Mouse (Mus musculus) right cerebral cortex, adult 18-20 months (tissue): Measurements from ENCODE around the gene Scg3.
"Not testable (repeated sequence)": the region's sequence is repeated elsewhere in the genome, so short reads cannot be mapped to it uniquely, and the experiment has no call there.

Source experiments
- DNase-seq: peaks from one replicate; pipeline ENCODE4 v3.0.0; 2022; ENCODE audit warnings: mixed read lengths

Gene Scg3

GRCm38 (mm10) chr9:75625556-75626307 lies 58.1 kb downstream of the Scg3 start, which contains the start of gene Lysmd2:
TSS of gene Lysmd2 (plus strand) at chr9:75625741.
- DNase-seq: peak; percentile 81

DNA sequence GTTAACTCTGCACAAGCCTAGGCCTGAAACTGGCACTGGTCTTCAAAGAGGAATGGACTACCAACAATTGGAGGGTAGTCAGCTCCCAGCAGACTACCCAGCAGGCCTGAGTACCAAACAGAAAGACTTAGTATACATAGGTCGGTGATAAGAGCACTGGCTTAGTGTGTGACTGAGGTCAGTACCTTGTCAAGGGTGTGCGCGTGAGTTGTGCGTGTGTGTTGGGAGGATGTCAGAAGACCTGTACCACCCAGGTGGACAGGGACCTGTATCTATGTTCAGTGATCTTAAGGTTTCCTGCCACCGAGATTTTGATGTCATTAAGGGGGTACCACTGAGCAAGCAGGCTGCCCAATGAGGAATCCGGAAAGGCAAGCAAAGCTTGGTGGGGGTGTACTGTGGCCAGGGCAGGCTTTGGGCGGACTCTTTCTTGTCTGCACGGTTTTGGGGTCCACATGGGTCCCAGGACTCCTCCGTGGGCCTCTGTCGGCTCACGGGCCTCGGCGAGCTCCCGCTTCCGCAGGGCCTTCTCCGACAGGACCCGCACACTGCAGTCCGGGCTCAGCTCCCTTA lies 58.8 kb downstream of the Scg3 start:
- no peak for DNase-seq

- no peak for DNase-seq
Measured at GRCm38 (mm10) chr9:75621428-75621827, 62.4 kb downstream of the Scg3 start.

DNA sequence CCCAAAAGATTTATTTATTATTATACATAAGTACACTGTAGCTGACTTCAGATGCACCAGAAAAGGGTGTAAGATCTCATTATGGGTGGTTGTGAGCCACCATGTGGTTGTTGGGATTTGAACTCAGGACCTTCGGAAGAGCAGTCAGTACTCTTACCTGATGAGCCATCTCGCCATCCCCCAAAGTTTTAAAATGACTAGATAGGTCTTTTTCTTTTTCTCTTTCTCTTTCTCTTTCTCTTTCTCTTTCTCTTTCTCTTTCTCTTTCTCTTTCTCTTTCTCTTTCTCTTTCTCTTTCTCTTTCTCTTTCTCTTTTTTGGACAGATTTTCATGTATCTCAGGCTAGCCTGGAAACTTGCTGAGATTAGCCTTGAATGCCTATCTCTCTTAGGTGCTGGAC lies 64.1 kb downstream of the Scg3 start:
- DNase-seq: not testable (repeated sequence)

- DNase-seq: no peak
Measured at GRCm38 (mm10) chr9:75618836-75619400, 64.9 kb downstream of the Scg3 start.

DNA sequence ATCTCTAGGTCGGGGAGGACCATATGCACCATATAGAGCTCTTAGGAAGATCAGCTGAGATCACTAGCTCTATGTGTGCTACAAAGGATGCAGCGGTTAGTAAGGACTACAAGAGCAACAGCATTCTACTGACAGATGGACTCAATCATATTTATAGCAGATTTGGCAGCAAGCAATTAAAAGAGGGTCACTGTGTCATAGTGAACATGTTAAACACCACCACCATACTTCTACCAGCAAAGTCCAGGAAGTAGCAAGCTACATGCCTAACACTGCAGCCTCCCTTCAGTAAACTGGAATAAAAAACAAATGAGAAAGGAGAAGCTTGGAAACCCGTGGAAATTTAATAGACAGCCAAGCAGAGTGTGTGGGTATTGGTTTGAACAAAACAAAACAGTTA lies 67.3 kb downstream of the Scg3 start:
- DNase-seq: no peak

DNA sequence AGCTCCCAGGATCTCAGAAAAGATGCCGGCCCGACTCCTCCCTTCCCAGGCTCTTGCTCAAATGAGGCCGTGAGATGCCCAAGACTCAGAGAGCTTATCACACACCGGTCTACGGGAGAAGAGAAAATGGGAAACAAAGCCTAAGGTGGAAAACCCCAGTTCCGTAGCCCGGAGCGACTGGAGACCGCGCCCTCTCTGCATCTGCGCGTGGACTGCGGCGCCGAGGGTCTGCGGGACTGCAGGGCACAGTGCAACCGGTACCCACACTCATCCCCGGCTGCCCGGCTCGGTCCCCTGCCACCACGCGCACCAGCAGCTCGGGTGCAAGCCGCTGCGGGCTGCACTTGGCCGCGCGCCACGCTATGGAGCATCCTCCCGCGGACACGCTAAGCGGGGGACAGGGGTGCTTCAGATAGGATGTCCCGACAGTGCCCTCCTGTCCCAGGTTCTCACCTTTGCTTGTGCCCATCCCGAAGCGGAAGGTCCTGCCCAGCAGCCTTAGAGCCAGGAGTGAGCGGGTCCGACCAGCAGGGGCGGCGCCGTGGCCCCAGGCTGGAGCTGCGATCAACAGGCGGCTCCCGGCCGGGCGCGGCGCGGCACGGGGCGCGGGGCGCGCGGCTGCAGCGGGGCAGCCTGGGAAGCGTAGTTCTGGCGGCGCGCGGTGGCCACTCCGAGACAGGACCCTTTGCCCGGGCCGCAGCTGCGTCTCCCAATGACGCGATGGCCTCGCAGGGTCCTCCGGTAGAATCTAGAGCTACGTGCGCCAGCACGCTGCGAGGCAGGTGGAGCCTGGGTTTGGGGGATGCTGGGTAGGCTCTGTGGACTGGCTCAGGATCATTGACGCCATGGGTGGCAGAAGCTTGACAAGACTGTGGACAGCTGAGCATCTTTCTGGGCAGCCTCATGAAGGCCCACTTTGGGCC lies 73.0 kb downstream of the Scg3 start, which contains the start of gene Tmod2:
Tmod2 (minus strand) TSS at position 755 of the 923 bp plus-strand sequence.
- DNase-seq: peak; percentile 87

DNA sequence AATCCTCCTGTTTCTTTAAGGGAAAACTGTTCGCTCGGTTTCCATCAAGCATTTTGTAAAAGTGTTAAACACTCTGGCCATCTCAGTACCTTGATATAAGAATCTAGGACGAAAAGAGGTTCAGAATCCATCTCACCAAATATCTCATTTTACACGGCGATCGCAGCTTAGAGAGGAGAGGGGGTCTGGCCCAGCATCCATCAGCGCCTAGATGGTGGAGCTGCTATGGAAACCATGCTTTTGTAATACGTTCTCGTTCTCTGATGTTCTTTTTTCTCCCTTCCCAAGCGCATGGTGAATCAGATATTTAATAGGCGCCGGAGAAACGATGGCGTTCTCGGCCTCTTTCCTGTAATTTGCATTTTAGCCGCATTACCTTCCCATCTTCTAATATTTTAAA lies 73.9 kb downstream of the Scg3 start:
- DNase-seq: no peak

DNA sequence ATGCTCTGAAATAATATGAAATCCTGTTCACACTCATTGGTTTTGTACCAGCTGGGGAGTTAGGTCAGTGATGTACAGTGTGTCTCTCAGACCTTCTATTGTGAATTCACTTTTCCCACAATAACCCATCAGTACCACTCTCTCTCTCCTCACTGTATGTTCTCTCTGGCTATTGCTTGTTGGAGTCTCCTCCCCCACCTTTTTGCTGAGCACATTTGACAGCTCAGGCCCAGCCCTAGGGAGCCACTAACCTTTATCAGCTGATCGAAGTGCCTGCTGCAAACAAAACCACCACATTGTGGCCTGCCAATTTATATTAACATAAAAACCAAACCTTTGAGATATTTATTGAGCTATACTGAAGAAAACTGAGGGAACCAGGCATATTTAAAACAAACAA lies 74.4 kb downstream of the Scg3 start:
- no peak for DNase-seq

DNA sequence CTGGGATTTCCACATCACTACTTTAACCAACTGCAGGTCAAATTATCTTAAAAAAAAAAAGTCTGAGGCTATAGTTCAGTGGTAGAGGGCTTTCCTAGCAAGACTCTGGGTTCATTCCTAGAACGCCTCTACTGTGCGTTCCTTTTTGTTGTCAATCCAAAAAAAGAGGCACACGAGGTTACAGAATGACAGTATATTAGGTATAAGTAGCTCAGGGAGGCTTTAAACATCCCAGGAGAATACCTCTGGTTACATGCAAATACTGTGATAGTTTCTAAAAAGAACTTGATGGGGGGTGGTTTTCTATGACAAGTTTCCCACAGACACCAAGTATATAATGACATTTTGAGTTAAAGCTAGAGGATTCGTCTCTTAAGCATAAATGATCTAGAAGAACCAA lies 76.4 kb downstream of the Scg3 start:
- DNase-seq: no peak

DNA sequence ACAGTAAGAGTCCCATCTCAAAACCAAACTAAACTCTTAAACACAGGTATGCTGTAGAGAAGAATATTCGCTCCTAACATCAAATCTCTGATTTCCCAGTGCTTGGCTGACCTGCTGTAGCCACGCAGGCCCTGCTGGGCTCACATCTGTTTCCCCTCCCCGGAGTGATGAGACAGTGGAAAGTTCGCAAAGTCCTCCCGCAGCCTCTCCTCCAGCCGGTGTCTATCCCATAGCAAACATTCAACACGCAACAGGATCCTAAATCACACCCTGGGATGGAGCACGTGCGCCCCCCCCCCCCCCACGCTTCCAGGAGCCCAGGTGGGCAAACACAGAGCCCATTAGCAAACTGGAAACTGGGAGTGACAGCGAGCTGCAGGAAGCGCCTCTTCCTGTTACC lies 82.3 kb downstream of the Scg3 start:
- no peak for DNase-seq

DNA sequence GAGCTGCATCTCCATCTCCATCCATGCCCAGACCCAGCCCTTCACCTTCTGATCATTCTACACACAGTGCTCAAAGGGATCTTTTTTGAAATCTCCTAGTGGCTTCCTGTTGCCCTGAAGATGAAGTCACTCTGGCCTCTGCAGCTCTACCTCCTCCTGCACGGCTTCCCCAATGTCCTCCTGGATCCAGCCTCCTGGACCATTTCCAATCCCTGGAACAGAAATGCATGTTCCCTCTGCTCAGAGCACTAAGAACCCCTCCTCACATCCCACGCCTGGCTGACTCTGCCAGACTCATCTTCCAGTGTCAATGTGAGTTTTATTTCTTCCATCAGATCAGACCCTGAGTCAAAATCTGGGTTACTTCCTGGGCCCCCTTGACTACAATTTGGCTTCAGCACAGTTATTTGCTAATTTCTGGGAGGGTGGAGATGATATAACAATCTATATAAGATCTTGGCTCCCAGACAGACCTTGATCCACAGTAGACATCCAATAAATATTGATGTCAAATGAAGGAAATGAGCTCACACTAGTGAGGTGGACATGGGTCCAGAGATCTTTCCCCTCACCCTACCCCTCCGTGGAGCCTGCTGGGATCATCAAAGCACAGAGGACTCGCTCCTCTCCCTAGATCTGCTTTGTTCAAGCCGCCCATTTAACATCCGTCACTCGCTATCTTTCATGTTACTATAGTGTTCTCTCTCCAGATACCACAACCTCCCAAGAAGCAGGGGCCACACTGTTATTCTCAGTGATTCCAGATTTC lies 83.5 kb downstream of the Scg3 start:
- peak; percentile 77 for DNase-seq

DNA sequence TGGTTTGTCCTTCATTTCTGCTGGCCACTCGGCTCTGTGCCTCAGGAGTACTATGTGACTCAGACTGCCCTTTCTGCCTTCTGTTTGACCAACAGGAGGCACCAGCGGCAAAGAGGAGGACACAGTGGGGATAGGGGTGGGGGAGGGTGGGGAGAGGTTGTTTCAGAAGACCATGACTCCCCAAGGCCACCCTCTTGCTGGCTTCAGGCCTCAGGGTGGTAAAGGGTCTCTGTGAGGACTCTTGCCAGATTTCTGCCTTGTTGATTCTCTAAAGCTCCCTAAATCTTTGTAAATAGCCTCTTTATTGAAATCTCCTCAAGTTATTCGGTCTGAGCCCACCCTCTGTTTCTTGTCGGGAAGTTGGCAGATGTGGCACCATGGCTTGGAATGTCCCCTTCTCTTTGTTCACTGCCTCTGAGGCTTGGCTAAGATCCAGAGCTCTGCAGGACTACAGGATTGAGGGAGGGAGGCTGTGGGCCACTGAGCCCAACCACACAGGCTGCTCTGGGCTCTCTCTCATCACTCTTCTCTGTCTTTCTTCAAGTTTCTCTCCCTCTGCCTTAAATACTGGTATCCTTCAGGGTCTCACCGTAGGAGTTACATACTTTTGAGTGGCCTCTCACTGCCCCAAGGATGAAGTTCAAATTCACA lies 84.5 kb downstream of the Scg3 start:
- DNase-seq: peak; percentile 71

DNA sequence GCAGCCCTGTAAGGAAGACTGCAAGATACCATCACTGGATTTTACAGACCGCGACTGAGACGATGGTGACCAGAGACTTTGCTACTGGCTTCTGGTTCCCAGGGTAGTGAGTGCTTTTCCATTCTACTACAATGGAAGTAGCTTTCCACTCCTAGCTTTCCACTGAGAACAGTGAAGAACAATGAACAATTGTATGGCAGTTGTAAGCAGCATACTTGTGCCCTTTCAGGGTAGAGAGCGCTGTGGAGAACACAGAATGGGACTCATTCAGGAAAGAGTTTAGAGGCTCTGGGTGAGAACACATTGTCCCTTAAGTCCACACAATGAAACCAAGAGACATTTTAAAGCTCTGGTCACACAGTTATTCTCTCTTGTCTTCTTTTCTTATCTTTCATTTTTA lies 86.3 kb downstream of the Scg3 start:
- no peak for DNase-seq

- no peak for DNase-seq
Measured at GRCm38 (mm10) chr9:75597036-75597435, 86.8 kb downstream of the Scg3 start.

DNA sequence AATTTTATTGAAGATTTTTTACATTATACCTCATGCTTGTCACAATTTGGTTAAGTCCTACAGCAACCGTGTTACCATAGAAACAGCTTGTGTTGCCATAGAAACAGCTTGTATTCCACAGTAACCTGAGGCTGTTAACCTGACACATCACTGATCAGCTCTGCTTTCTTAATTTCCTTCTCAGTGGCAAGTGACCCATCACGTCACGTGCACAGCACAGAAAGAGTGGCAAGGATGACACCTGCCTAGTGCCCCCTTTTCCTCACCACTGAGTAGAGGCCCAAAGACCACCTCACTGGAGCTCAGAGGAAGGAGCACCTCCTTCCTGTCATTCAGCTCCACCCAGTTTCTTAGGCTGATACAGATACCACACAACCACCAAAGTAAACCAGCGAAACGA lies 90.4 kb downstream of the Scg3 start:
- DNase-seq: peak; percentile 40
